Mouse (Mus musculus) ES-E14 (cell line): ENCODE data around the gene Knop1.

ENCODE experiments used
- CHD2 ChIP-seq: IDR thresholded peaks from 2 replicates; pipeline ENCODE4 v1.6.1; 2014; ENCODE audit warnings: mild to moderate bottlenecking, low read depth, low read length, inconsistent platforms
- HCFC1 ChIP-seq: IDR thresholded peaks from 2 replicates; pipeline ENCODE4 v1.6.1; 2012; ENCODE audit warnings: low read length, inconsistent platforms, borderline replicate concordance; ENCODE audit not compliant: insufficient read depth
- ZC3H11A ChIP-seq: IDR thresholded peaks from 2 replicates; pipeline ENCODE4 v1.6.1; 2012; ENCODE audit warnings: low read depth, mild to moderate bottlenecking, inconsistent platforms, low read length, borderline replicate concordance
- ZNF384 ChIP-seq: IDR thresholded peaks from 2 replicates; pipeline ENCODE4 v1.6.1; 2012; ENCODE audit warnings: low read depth, low read length, inconsistent platforms

GRCm38 (mm10) chr7:118845141-118845540 is 10.9 kb downstream of the Knop1 start:
- TF ChIP-seq ZC3H11A: no peak
- TF ChIP-seq CHD2: no peak
- TF ChIP-seq HCFC1: no peak
- TF ChIP-seq ZNF384: no peak
